Mouse (Mus musculus) megakaryocyte-erythroid progenitor cell, adult 5-6 weeks (primary cell): Measurements from ENCODE around the gene Foxd1. TPM values are rescaled to one million over a fixed set of nuclear protein-coding genes. Genes with fewer than 3 reads are reported as not detected.

Experiments used
- ATAC-seq: replicated peaks from 2 replicates; pipeline ENCODE4 v1.8.0; 2016; ENCODE audit warnings: mild to moderate bottlenecking, inconsistent platforms; ENCODE audit not compliant: severe bottlenecking, poor library complexity, low FRiP score, low TSS enrichment
- total RNA-seq, 2 experiments: library from RNA; stranded (forward) in 1 of 2; stranded (reverse) in 1 of 2; fragments of 200-1000, 215-1000 nt in 1 of 2; fragments of >200 nt in 1 of 2; fragmentation: Nextera tagmentation in 1 of 2; gene quantifications; 2 replicates each; pipeline ENCODE4 v1.2.3; 2014 to 2017

Gene Foxd1
- total RNA-seq (2014; fragmentation: Nextera tagmentation), result not detected in 2 replicates
- total RNA-seq (2017), result not detected in 2 replicates

DNA sequence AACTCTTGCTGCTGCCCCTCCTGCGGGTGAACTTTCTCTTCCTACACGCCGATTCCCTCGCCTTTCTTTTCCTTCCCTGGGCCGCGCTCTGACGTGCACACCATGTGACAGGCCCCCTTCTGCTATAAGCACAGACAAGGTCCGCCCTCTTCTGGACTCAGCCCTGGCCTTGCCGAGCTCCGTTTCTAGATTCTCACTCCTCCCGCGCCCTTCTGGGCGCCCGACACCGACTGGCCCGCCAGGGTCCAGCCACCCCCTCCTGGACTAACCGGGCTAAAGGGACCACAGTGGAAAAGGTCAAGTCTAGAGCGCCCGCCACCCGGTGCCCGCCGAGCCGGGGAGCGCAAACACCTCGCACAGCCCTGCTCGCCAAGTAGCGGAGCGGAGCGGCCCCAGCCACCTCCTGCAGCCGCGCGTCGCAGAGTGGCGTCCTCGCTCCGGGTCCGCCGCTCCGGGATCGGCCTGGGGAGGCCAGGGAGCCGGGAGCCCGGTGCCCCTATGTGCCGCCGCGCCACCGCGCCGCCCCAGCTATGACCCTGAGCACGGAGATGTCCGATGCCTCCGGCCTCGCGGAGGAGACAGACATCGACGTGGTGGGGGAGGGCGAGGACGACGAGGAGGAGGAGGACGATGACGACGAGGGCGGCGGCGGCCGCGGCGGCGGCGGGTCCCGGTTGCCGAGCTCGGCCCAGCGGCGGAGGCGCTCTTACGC lies at the start of gene Foxd1:
Gene Foxd1, plus strand, starts transcription at position 153 of the 712 bp plus-strand sequence.
- ATAC-seq, result peak; percentile 54

- no peak for ATAC-seq
Observed at GRCm38 (mm10) chr13:98305257-98305656, 48.8 kb upstream of the Foxd1 start.

GRCm38 (mm10) chr13:98306393-98306792 lies 47.6 kb upstream of the Foxd1 start:
- no peak for ATAC-seq

GRCm38 (mm10) chr13:98306852-98307475 lies 47.1 kb upstream of the Foxd1 start:
- no peak for ATAC-seq

DNA sequence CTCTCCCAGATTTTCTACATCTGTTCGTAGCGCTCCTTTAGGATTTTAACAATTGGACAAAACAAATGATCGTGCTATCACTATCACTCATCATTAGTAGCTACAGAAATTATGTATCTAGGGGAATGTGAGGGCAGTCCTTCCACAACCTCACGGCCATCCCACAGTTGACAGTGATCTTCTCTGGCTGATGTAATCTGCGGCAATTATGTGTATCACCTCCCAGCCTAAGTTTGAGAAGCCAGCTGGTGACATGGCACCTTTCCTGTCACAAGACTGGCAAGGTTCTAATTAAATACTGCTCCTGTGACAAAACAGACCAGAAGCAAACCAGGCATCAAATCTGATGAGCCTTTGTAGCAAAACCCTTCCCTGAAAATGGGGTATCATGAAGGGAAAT lies 46.0 kb upstream of the Foxd1 start:
- ATAC-seq, result no peak

DNA sequence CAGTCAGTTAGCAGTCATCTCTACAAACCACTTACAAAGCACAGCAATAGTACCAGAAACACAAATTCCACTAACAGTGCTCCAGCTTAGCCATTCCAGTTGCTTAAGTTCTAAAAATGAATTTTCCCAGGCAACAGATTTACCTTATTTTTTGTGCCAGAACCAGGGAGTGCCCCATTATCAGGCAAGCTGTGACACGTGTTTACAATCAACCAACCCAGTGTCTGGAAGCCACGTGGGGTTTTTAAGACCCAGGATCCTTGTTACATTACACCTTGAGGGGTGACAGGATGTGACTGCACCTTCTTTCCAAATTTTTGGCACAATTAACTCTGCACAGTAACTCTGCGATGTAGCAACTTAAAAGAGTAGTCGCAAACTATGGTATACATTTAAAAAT lies 45.3 kb upstream of the Foxd1 start:
- ATAC-seq, result no peak

- ATAC-seq, result no peak
Observed at GRCm38 (mm10) chr13:98311597-98311996, 42.4 kb upstream of the Foxd1 start.

DNA sequence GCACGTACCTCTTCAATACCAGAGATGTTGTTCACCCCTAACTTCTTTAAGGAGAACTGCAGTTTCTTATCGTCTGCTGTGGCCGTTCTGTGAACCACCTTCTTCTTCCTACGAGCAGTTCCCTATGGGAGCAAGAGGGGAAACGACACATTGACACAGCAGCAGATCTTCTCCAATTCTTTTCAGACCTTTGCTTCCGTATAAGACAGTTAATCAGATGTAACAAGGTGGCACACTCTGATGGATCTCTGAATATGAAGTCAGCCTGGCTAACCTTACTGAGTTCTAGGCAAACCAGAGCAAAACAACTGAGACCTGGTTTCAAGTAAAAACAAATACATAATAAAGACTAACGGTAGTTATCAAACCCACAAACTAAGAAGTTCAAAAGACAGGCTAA lies 40.4 kb upstream of the Foxd1 start:
- no peak for ATAC-seq

GRCm38 (mm10) chr13:98315124-98315523 lies 38.9 kb upstream of the Foxd1 start:
- ATAC-seq, result no peak

DNA sequence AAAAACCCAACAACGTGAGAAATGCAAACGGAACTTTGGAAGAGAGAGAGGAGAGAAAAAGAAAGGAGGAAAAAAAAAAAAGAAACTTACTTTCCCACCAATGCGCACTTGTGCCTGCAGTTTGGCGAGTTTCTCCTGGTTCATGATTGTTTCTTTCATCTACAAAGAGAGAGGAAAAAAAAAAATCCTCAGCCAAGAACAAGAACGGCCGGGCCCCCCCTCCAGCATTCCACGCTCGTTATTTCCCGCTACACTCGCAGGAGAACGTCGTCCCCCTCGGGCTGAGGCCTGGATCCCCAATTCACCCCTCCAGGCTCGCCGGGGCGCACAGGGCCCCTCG lies 37.9 kb upstream of the Foxd1 start:
- ATAC-seq, result no peak

DNA sequence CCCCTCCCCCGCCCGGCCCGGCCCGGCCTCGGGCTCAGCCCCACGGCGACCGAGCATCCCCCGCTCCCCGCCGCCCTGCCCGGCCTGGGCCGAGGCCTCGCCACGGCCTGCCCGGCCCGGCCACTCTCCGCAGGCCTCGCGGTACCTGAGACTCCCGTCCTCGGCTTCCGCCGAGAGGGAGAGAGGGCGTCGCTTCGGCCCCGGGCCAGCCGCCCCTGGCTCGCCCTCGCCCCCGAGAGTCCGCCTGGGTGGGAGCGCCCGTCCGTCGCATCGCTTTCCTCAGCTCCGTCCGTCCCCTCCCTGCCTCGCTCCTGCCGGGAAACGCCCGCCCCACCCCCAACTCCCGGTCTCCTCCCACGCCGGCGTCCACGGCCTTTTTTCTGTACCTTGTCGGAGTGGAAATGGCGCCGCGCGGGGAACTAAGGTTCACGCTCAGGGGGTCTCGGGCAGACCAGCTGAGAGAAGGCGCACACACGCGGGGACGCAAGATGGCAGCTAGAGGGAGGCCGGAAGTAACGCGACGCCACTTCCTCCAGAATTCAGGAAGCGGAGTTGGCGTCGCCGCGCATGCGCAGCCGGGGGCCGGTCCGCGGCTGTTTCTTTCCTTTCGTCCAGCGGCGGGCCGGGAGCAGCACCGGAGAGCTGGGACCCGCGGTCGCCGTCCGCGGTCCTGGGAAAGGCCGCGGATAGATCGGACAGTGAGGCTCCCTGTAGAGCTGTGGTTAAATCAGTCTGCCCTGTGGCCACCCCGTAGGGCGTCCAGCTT lies 37.4 kb upstream of the Foxd1 start, which contains the start of gene Btf3:
Gene Btf3, minus strand, starts transcription at position 527 of the 766 bp plus-strand sequence.
- peak; percentile 94 for ATAC-seq

DNA sequence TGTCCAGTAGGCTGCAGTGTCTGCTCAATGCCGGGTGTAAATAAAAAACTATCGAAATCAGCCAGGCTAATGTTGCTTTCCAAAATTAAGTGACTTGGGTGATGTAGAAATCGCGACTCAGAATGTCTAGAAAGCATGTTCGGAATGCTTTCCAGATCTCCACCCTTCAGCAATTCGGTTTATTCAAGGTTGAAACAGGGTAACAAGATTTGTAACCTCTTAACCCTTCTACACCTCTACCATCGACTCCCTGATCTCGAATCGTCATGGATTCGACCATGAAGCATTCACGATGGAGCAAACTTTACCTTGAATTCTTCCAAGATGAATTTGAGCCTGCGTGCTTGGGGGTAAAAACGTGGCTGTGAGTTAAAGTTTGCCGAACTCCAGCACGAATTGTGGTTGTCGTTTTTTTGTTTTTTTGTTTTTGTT lies 36.8 kb upstream of the Foxd1 start:
- 0 out of 2 replicates have a peak, but pooled peaks have one; percentile 11 for ATAC-seq

DNA sequence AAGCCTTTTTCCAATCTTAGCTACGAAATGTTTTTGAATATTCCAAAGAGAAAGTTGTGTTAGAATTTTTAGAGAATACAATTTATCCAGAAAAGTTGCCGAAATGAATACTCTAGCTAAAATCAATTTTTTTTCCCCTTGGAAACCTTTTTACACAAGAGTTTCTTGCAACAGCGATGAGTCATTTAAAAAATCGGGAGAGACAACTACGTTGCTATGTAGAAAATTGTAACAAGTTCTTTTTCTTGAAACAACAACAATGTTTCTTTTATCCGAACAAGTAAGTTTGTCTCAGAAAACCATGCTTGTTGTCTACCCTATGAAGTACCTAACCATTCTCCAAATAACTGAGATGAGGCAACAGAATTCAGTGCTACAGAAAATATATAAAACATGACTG lies 36.1 kb upstream of the Foxd1 start:
- ATAC-seq, result no peak

- no peak for ATAC-seq
Observed at GRCm38 (mm10) chr13:98325034-98325433, 29.0 kb upstream of the Foxd1 start.

DNA sequence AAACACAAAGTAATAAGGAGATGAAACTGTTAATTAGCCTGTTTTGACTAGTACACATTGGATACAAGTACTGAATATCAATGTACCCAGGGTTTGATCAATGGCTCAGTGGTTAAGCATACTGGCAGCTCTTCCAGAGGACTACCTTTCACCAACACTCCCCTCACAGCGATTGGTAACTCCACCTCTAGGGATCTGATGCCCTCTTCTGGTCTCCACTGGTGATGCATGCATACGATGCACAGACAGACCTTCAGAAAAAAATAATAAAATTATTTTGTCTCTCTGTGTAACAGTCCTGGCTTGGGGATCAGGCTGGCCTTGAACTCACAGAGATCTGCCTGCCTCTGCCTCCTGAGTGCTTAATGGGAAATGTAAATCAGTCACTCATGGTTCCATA lies 21.9 kb upstream of the Foxd1 start:
- peak; percentile 90 for ATAC-seq

- ATAC-seq, result no peak
Observed at GRCm38 (mm10) chr13:98336205-98336604, 17.8 kb upstream of the Foxd1 start.

DNA sequence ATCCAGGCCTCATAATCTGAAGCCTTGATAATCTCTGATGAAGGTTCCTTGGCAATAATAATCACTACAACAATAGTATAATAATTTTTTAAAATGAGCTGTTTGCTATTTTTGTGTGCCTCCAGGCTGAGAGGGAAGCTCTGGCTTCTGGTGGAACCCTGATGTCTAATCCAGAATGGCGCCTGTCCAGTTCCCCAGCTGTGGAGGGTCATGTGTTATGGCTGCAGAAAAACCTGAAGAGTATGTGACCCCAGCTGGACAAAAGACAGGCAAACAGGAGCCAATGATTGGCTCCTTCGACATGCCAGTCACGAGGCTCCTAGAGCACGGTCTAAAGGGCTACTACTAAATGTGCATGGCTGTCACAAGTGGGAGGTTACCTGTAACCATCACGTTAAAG lies 13.5 kb upstream of the Foxd1 start:
- ATAC-seq, result no peak

- no peak for ATAC-seq
Observed at GRCm38 (mm10) chr13:98349491-98349890, 4.6 kb upstream of the Foxd1 start.

- ATAC-seq, result peak; percentile 84
Observed at GRCm38 (mm10) chr13:98351527-98351926, 2.5 kb upstream of the Foxd1 start.

- ATAC-seq, result no peak
Observed at GRCm38 (mm10) chr13:98352381-98352975, 1.6 kb upstream of the Foxd1 start.
